Mouse (Mus musculus) megakaryocyte, adult 5-6 weeks (primary cell): ENCODE measurements around the gene Slc25a22. TPM values are rescaled to one million over a fixed set of nuclear protein-coding genes. Genes with fewer than 3 reads are reported as not detected.

Experiments used
- ATAC-seq: 2 replicates; pipeline ENCODE4 v1.8.0; 2016; ENCODE audit warnings: mild to moderate bottlenecking, inconsistent platforms; ENCODE audit not compliant: poor library complexity, severe bottlenecking
- total RNA-seq, 2 experiments: library from RNA; stranded (forward) in 1 of 2; stranded (reverse) in 1 of 2; fragments of 153-499, 151-499 nt in 1 of 2; fragments of 221-1000, 200-1000 nt in 1 of 2; gene quantifications; 2 replicates each; pipeline versions ENCODE4 v1.2.3 to v1.2.4; 2015 to 2017

The Slc25a22 gene
- total RNA-seq, 2 experiments from 2014 or later: 3.2 to 14.6 TPM

DNA sequence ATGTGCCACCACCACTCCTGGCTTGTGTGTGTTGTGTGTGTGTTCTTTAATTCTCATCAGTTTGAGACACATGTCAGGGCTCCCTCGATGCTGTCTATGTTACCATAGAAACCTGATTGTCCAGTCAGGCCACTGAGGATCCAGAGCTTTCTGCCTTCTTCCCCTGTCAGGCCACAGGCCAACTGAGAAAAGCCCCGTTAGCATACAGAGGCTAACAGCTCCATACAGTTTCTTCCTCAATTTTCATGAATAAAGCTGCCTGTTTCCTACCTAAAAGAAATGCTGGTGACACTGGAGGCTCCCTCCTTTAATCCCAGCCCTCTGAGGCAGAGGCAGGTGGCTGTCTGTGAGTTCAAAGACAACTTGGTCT lies 1.2 kb downstream of the Slc25a22 start:
- ATAC-seq: no peak

DNA sequence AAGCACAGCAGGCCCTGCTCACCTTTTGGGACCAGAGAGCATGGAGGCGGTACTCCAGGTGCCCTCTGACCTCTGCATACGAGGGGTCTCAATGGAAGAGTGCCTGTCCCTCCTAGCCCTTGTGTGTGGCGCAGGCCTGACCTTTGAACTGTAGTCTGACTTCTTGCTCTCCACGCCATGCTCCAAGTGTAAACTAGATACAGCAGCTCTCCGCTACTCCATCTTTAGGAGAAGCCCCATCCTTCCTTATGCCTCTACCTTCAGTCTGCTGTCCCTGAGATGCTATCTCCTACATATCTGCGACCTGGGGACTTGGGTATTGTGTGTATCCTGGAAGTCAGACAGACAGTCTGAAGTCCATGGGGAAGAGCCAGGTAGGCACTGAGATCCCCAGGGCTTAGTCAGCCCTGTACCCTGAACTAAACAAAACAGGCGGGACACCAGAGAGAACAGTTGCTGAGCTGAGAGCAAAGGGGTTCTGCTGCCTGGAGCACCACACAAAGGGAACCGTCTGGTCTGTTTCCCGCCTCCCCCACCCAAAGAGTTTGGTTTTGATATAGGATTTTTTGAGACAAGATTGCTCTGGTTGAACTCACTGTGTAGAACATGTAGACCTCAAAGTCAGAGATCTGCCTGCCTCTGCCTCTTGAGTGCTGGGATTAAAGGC lies 1.7 kb downstream of the Slc25a22 start:
- ATAC-seq: no peak

DNA sequence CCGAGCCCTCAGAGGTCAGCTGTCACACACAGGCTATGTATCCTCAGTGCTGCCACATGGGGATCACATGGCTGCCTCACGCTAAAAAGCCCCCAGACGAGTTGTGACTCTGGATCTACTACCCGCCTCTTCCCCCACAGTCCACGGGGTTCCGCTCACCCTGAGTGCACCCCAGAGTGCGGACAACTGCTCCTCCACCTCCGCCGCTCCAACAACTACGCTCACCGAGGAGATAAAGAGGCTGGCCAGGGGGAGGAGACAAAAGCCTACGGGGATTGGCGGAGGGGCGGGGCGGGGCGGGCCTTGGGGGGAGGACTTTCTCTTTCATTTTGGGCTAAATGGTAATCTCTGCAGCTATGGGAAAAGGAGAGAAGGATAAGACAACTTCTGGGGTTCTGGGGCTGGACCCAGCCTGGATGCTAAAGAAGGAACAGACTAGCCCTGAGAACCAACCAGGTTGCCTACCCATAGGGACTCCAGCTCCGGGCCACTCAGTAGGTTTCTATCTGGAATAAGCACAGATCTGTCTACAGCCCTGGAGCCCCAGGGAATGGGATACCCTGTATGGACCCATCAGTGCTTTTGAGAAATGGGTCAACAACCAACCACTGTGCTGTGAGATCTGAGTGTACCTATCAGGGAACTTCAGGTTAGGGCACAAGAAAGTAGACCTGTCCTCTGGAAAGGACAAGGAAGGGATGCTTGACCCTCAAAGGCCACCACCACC lies 2.4 kb downstream of the Slc25a22 start:
- peak; percentile 71 for ATAC-seq

DNA sequence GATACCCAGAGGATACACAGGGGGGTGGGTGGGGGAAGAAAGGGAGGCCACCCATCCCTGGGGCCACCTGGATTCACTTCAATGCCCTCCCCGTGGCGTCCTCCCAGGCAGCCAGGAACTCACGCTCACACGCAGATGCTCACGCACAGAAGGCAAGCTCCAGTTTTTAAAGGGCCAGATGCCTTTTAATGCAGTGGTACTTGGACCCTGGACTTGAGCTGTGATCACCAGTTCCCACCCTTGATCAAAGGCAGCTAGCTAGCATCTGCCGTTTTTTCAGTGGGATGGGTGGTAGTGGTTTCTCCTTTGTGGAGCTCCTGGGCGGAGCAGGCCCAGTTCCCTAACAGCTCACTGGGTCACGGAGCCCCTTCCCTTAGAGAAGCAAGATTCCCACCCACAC lies 3.2 kb downstream of the Slc25a22 start:
- no peak; the same call in 1 of the 2 replicates for ATAC-seq

DNA sequence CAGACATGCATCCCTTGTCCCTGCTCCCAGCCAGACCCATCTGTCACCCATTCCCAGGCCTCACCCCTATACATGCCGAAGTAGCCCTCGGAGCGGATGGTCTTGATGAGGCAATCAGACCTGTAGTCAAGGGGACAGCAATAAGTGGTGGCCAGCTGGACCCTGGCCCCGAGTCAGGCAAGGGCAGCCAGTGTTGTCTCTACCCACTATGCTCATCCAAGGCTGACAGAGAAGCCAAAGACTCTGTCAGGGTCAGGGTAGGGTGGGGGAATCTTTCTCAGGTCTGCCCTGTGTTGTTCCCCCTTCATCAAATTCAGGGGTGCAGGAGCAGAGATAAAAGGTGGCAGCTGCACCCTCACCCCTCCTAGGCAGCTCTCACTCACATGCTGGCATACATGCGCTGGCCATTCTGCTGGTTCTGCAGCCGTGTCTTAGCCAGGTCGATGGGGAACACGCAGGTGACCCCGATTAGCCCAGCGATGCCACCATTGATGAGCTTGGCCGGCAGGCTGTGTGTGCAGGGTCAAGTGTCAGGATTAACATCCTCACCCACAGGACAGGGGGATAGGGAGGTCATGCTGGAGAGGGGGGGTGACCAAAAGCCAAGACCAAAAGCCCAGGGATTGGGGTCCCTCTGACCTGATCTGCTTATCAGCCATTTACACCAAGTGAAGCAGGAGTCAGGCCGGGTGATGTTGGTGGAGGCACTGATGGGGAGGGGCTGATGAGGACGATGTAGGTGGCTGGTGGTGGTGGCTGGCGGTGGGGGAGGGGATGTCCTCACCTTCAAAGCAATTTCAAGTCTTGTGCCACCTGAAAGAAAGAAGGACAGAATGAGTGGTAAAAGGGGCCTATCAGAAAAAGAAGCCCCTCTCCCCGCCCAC lies 3.9 kb downstream of the Slc25a22 start:
- ATAC-seq: no peak

DNA sequence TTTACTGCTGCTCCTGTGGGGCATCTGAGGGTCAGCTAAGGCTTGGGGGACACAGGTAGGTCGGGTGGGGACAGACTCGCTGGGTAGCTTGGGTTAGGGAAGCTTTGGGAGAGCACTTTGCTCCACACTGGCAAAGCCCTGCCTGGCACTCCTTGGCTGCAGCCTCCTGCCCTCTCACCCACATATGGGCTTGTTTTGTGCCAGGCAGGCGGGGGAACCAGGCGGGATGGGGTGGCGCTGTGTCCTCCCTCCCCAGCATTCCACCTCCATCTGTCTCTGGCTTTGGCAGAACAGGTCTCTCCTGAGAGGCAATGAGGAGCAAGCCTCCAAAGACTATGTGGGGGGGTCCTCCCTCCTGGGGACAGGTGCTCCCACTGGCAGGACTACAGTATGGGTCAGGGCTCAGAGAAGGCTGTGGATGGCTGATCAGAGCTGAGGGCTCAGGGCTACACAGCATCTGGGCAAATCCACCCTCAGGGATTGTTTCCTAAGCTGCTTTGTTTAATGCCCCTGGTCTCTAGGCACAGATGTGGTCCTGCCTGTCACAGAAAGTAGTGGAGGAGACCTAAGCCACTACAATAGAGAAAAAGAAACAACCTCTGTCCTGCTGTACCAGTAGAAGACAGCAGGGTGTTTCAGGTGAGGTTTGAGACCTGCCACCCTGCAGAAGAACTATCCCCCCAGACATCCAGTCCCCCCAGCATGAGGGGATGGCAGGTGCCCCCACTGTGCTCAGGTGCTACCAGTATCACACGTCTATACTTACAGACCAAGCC lies 4.8 kb downstream of the Slc25a22 start:
- no peak for ATAC-seq

DNA sequence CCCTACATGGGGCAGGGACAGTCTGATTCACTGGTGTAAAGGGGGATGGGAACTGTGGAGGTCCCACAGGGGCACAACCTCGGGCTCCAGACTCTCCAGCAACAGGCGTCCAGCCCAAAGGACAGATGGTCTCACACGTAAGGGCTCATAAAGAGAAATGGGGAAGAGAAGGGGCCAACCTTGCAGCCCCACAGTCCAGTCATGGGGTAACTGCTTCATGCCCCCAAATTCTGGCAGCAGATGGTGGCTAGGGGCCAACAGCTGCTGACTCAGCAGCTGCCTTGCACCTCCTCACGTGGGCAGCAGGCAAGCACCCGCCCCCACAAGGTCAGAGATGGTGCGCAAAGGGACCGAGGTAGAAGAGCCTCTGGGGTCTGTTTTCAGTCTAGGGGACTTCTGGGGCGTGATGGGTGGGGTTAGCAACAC lies 5.5 kb downstream of the Slc25a22 start:
- ATAC-seq: no peak

DNA sequence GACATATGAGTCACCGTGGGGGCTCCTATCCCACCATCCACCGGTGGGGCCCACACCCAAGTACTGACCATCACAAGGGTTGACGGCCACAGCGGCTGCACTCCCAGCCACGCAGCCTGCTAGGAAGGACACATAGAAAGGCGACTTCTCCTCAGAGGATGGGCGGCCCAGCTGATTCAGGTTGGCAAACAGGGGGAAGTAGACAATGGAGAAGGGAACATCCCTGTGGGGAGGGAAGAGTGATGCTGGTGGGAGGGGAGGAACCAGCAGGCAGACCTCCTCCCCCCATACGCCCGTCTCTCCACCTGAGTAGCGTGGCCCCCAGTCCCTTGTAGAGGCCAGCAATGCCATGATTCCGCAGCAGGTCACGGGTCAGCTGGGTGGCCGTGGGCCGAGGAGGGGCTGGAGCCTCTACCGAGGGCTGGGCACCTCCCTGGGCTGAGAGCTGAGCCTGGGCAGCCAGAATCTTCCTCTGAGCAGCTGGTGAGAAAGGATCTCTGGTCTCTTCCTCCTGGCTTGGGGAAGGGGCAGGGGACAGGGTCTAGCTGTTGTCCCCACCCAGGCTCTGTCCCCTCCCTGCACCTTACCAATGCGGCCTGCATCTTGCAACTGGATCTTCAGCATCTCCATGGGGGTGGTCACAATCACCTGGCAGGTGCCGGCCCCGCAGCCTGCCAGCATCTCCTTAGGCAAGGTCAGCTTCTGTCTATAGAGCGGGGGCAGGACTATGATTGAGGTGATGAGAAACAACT lies 6.1 kb downstream of the Slc25a22 start:
- no peak for ATAC-seq

DNA sequence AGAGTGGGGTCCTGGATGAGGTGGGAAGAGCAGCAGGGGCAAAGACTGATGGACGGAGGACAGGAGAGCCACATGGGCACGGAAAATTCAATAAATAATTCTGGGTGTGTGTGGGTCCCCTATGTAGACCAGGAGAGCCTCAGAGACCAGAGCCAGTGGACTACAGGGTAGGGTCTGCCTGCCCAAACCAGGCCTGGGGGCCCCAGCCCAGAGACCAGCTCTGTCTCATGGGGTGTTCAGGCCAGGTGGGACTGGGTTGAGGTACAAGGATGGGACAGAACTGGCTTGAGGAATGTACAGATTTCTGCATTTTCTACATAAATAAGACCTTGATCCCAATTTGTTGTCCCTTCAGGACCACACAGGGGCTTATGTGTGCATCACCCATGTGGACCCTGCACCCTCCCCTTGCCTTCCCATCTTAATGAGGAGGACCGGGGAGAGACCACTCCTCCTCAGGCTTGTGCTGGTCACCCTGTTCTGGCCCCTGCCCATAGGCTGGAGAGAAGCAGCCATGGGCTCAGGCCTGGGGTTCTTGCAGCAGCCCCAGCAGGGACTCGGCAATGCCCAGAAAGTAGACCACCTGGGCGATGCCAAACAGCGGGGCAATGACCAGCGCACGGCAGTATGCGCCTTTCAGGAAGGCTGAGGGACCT lies 7.0 kb downstream of the Slc25a22 start:
- no peak for ATAC-seq

DNA sequence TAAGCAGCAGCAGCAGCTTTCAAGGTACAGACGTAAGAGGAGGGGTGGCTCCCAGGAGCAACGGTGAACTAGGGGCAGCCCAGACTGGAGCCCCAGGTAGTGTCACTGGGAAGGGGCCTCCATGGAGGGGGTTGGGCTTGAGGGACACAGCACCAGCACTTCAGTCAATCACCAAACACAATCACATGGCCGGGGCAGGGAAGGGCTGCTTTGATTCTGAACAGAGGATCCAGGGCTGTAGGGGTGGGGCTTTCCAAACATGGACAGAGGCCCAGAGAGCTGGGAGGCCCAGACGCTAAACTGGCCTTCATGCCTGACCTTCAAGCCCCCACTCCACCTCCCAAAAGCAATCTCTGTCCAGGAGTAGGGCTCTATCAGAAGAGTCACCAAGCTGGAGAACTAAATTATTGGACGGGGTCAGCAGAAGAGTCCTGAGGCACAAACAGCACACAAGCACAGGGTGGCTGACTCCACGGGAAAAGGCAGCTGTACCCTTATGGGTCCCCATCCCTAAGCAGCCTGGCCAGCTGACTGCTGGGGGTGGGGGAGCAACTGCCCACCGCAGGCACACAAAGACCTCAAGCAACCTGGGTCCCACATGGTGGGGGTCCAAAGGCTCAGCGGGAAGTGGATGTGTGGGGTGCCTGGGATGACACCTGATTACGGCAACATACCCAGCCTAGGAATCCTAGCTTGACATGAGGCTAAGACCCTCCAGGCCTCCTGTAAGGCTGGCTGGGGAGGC lies 7.7 kb downstream of the Slc25a22 start:
- ATAC-seq: no peak

DNA sequence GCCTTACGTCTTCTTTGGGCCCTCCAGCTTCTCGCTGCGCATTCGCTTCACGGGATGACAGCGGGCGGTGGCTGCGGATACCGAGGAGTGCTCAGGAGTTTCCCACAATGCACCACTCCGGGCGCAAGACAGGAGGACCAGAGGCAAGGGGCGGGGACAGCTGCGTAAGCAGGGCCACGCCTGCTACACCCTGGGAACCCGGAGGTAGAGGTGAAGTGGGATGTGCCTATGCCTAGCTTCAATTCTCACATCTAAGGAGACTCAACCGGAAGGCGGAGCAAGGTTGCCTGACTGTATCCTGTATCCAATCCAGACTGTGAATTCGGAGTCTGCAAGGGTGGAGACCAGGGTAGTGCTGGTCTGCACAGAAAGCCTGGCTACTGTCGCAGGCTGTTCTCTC lies 8.4 kb downstream of the Slc25a22 start, which contains the start of gene Cend1:
Gene Cend1 (minus strand): TSS at position 182 of the 400 bp plus-strand sequence.
- no peak for ATAC-seq

DNA sequence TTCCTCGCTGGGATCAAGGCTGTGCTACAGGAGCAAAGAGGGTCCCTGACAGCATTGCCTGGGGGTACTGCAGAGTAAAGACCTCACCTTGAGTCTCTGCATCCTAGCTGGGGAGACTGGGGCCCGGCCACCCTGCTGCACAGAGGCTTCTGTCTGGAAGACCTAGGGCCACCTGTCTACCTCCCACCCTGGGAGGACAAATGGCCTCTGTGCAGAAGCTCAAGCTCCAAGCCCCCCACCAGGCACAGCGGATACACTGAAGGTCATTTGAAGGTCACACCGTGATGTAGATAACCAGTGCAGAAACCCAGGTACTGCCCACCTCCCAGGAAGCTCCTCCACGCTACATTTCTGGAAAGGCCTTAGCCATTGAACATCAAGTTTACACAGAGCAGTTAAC lies 9.0 kb downstream of the Slc25a22 start:
- no peak for ATAC-seq

DNA sequence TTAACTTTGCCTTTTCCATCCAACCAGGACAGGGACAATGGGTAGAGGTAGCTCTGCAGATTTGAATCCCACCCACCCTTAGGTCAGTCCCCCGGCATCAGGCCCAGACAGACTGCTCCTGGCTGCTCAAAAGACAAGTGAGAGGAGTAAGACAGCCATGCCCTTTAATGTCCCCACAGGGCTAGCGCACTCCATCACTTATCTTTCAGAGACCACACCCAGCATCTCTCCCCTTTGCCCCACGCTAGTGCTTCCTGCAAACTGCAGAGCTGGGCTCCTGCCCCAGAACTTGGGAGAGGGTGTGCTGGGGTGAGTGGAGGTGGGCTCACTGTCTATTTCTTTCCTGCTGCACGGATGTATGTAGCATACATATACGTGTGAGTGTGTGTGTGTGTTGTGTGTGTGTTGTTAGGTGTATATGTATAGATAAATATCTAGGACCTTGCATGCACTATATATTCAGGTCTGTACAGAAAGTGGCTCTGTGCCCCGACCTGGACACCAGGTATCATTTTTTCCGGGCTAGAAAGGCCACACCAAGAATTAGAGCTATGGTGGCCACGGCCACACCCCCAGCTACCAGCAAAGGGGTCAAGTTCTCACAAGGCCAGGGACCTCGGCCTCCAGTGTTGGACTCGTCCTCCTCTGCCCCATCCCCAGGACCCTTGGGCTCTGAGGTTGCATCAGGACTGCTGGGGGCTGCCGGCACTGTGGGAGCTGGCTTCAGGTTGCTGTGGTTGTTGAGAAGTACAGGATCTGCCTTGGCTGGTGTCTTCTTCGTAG lies 10.6 kb downstream of the Slc25a22 start:
- ATAC-seq: no peak

DNA sequence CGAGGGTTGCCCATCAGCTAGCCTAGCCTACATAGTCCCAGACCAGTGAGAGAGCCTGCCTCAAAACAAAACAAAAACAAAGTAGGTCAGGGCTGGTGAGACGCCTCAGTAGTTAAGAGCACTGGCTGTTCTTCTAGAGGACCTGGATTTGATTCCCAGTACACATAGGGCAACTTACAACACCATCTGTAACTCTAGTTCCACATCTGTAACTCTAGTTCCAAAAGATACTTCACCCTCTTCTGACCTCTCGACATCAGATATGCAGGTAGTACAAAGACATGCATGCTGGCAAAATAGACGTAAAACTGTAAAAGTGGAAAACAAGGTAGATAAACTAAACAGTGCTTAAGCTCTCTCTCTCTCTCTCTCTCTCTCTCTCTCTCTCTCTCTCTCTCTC lies 13.9 kb downstream of the Slc25a22 start:
- ATAC-seq: no peak

DNA sequence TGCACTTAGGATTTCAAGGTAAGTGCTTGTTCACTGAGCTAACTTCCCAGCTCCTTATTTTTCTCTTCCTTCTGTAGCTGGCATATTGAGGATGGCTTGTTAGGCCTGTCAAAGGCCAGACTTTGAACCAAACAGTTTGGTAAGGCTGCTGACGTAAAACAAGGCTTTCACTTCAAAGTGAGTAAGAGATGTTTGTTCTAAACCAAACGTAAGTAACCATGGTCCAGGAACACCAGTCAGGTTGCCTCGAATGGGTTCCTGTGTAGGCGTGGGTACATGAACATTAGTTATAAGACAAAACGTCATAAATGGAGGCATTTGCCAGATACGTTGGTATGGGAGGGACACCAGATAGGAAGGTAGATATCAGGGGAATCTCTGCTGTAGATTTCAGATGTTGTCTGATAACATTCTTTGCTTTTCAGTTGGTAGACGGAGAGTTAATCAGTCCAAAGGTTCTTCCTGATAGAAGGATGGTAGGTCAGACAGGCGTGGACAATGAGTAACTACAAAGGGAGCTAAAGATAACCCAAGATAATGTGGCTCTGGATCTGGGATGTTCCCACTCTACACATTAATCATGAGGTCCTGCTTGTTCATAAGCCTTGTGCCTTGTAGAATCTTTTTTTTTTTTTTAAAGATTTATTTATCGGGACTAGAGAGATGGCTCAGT lies 17.5 kb downstream of the Slc25a22 start:
- ATAC-seq: no peak

DNA sequence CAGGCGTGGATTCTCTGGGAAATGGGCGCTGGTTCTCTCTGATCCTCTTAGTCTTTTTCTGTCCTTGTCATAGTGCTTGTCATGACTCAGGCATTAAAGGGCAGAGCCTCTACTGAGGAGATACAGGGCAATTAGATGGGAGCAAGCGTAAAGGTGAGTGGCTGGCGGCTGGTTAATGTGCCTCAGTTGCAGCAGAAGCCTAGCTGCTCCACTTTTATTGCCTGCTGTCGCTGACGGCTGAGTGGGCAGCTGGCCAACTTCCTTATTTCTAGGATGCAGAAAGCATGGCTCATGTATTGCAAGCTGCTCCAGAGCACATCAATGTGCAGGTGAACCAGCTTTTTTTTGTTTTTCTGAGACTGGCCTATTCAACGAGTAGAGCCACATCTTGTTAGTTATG lies 18.7 kb downstream of the Slc25a22 start:
- 0 out of 2 replicates have a peak, but pooled peaks have one; percentile 36 for ATAC-seq
